Mouse (Mus musculus) kidney, adult 2 months (tissue): ENCODE measurements around the gene Rab3c. TPM values are rescaled to one million over a fixed set of nuclear protein-coding genes. Genes with fewer than 3 reads are reported as not detected.

Source experiments
- DNase-seq: peaks from one replicate; pipeline ENCODE4 v3.0.0; 2021
- H3K27ac ChIP-seq: fragments of 200-500 bp; 2 replicates; pipeline ENCODE4 v1.5.1; 2012; ENCODE audit warnings: low read depth, low read length, control low read depth, inconsistent platforms; ENCODE audit not compliant: insufficient read depth
- H3K27me3 ChIP-seq: fragments of 200-500 bp; replicated peaks from 2 replicates; pipeline ENCODE4 v1.6.1; 2012; ENCODE audit warnings: mild to moderate bottlenecking, moderate library complexity, low read length, inconsistent platforms; ENCODE audit not compliant: control insufficient read depth, insufficient read depth
- H3K36me3 ChIP-seq: fragments of 200-500 bp; 2 replicates; pipeline ENCODE4 v1.6.1; 2012; ENCODE audit warnings: mild to moderate bottlenecking, moderate library complexity, low read length, inconsistent platforms; ENCODE audit not compliant: control insufficient read depth, insufficient read depth
- H3K4me1 ChIP-seq: fragments of 200-500 bp; 2 replicates; pipeline ENCODE4 v1.6.1; 2011; ENCODE audit warnings: low read length; ENCODE audit not compliant: control insufficient read depth, insufficient read depth
- H3K4me3 ChIP-seq: fragments of 200-500 bp; 2 replicates; pipeline ENCODE4 v1.5.1; 2011; ENCODE audit warnings: mild to moderate bottlenecking, low read depth, low read length, control low read depth; ENCODE audit not compliant: insufficient read depth
- CTCF ChIP-seq: fragments of 200-500 bp; conservative IDR thresholded peaks from 2 replicates; pipeline ENCODE4 v1.5.1; 2011; ENCODE audit warnings: low read depth, mild to moderate bottlenecking, control low read depth, low read length, moderate library complexity, mixed read lengths; ENCODE audit not compliant: insufficient read depth, insufficient read length
- POLR2A ChIP-seq: fragments of 200-500 bp; IDR thresholded peaks from one replicate; pipeline ENCODE4 v1.6.1; 2011; ENCODE audit warnings: low read depth, low read length, control low read depth
- WGBS: fragments of 180-500 bp; shearing (Covaris S2); methylation state at CpG from one replicate; pipeline ENCODE4 v1.1.7; 2018; 5-methylcytosine and 5-hydroxymethylcytosine counted together
- polyA plus RNA-seq: library from polyadenylated mRNA; depleted of rRNA; stranded (reverse); fragments of >200 nt; gene quantifications from 2 replicates; pipeline ENCODE4 v1.2.3, GENCODE M21; 2012

The Rab3c gene
- polyA plus RNA-seq, 1 experiment: 0.33 TPM

- Histone ChIP-seq H3K27me3 (no peaks in the 10 kb centered on the region), H3K36me3 (no peaks in the 10 kb centered on the region), H3K4me3 (no peak overlapping the region), H3K4me1 (no peaks in the 10 kb centered on the region), H3K27ac (no peak overlapping the region)
- WGBS: 69% methylated on average over 9 of the region's 9 CpGs
- no peak for TF ChIP-seq POLR2A
- TF ChIP-seq CTCF: no peak
- no peak for DNase-seq
Measured at GRCm38 (mm10) chr13:110039170-110039569, 241.6 kb downstream of the Rab3c start.

- H3K27ac ChIP-seq: no peak overlapping the region
- no peaks in the 10 kb centered on the region for H3K36me3 ChIP-seq
- no peak for TF ChIP-seq POLR2A
- TF ChIP-seq CTCF: no peak
- H3K4me3 ChIP-seq: no peak overlapping the region
- H3K4me1 ChIP-seq: no peaks in the 10 kb centered on the region
- DNase-seq: no peak
- no peaks in the 10 kb centered on the region for H3K27me3 ChIP-seq
- WGBS: 90% methylated on average over 3 of the region's 3 CpGs
Measured at GRCm38 (mm10) chr13:110038521-110038920, 242.3 kb downstream of the Rab3c start.

GRCm38 (mm10) chr13:110034885-110035284 lies 245.9 kb downstream of the Rab3c start:
- Histone ChIP-seq H3K27ac (no peak overlapping the region), H3K36me3 (no peaks in the 10 kb centered on the region), H3K27me3 (peaks cover 1% of the 10 kb centered on the region; the same call in 1 of the 2 replicates), H3K4me3 (no peak overlapping the region), H3K4me1 (no peaks in the 10 kb centered on the region)
- TF ChIP-seq POLR2A (no peak), CTCF (no peak)
- DNase-seq: no peak
- 82% methylated on average over 6 of the region's 6 CpGs for WGBS

DNA sequence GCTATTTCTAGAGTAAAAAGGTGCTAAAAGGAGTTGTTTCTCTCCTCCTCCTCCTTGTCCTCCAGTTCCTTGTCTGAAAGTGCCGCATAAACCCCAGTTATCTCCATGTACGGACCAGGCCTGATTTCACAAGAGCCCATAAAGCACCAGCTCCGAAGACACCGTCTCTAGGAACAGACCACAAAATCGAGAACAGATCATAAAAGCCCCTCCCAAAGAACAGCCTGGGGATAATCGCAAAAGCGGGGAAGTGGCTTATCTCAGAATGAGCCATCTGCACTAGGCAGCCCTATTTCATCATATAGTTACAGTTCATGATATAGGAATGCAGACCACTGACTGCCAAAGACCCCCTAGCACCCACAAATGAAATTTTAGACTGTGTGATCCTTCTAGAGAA lies 246.8 kb downstream of the Rab3c start:
- Histone ChIP-seq H3K36me3 (no peaks in the 10 kb centered on the region), H3K27me3 (peaks cover 1% of the 10 kb centered on the region; the same call in 1 of the 2 replicates), H3K4me3 (no peak overlapping the region), H3K27ac (no peak overlapping the region), H3K4me1 (no peaks in the 10 kb centered on the region)
- TF ChIP-seq CTCF: no peak
- no peak for TF ChIP-seq POLR2A
- no peak for DNase-seq
- WGBS: 77% methylated on average over 7 of the region's 7 CpGs

GRCm38 (mm10) chr13:110031886-110032285 lies 248.9 kb downstream of the Rab3c start:
- WGBS: 9% methylated on average over 6 of the region's 6 CpGs
- no peaks in the 10 kb centered on the region for H3K36me3 ChIP-seq
- peaks cover 1% of the 10 kb centered on the region; the same call in 1 of the 2 replicates for H3K27me3 ChIP-seq
- DNase-seq: no peak
- H3K4me3 ChIP-seq: no peak overlapping the region
- no peaks in the 10 kb centered on the region for H3K4me1 ChIP-seq
- TF ChIP-seq POLR2A (no peak), CTCF (no peak)
- no peak overlapping the region for H3K27ac ChIP-seq

- H3K27ac ChIP-seq: no peak overlapping the region
- no peak for DNase-seq
- 63% methylated on average over 8 of the region's 8 CpGs for WGBS
Measured at GRCm38 (mm10) chr13:110031061-110031460, 249.7 kb downstream of the Rab3c start.

DNA sequence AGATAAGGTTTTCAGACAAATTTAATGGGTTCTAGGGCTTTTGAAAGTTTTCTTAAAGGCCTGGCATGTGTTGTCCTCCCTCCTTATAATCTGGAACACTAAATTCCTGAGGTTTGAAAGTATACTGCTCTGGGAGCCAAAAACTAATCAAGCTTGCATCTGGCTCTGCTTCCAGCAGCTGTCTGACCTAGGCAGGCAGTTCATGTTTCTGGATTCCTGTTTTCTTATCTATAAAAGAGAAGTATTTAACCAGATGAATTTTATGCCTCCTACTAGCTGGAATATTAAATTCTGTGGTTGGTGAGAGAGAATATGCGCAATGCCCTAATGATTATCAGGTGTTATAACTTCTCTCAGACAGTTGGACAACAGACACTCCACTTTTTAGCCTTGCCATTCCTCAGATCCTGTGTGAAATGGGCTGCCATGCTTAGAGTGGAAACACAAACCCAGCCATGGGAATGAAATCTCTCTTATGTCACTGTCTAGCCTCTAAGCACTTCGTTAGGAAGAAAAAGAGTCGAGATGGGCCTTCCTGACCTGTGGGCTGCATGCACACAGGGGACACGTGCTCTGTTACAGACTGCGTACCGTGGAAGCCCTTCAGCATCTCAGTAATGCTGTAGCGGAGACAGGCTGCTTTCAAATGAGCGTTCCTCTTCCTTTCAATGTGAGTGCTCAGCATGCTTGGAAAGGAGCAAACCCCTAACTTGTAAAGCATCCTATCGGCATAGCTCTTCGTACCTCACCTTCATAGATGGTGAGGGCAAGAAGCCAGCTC lies 256.2 kb downstream of the Rab3c start:
- Histone ChIP-seq H3K4me3 (no peak overlapping the region), H3K36me3 (no peaks in the 10 kb centered on the region), H3K27ac (no peak overlapping the region), H3K4me1 (no peaks in the 10 kb centered on the region), H3K27me3 (no peaks in the 10 kb centered on the region)
- no peak for DNase-seq
- TF ChIP-seq POLR2A (no peak), CTCF (no peak)
- 75% methylated on average over 10 of the region's 10 CpGs for WGBS

More at GRCm38 (mm10) chr13:110031061-110031460, 249.7 kb downstream of the Rab3c start:
- Histone ChIP-seq H3K4me3 (no peak overlapping the region), H3K36me3 (no peaks in the 10 kb centered on the region), H3K4me1 (no peaks in the 10 kb centered on the region), H3K27me3 (peaks cover 1% of the 10 kb centered on the region; the same call in 1 of the 2 replicates)
- TF ChIP-seq CTCF (no peak), POLR2A (no peak)
